Mouse (Mus musculus): ENCODE results near the gene Thsd7b.

DNA sequence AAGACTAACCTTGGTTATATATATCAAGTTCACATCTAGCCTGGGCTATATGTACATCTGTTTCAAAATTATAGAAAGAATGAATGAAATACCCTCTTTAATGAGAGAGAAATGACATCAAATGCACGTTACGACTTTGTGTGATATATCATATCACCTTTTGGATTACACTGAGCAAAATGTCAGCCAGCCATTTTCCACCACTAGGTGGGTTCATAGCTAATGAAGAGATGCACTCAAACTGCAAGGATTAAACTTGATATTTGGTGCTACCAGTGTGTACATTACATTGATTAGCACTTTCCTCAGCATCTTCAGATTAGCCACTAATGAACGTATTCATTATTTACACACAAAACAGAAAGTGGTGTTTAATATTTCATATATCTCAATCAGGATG lies 228.6 kb downstream of the Thsd7b start:
- TF ChIP-seq CTCF (IDR thresholded peaks at IDR 0.05; ENCODE audit: control insufficient read depth, insufficient read depth, insufficient read length) (no peak), USF1 (IDR thresholded peaks at IDR 0.05; ENCODE audit: low read depth) (no peak), FOSL1 (IDR thresholded peaks at IDR 0.05; ENCODE audit: insufficient read depth, low read length, poor library complexity, severe bottlenecking) (no peak), MAX (IDR thresholded peaks at IDR 0.05) (no peak), CEBPB (IDR thresholded peaks at IDR 0.05; ENCODE audit: low read depth) (no peak), MYOD1 (IDR thresholded peaks at IDR 0.05; ENCODE audit: control insufficient read depth, insufficient read length, low read depth) (no peak), MYOG (IDR thresholded peaks at IDR 0.05; ENCODE audit: control insufficient read depth, extremely low read depth, insufficient read length) (no peak)

Measured in C2C12 (cell line).